Mouse (Mus musculus): ENCODE data around the gene Tet3. TPM values are rescaled to one million over a fixed set of nuclear protein-coding genes. Genes with fewer than 3 reads are reported as not detected.
A peak's percentile ranks its signal among the peaks of the same experiment; 100 is the strongest.

Tet3 gene
- polyA plus RNA-seq, 1 experiment = 21.1 TPM

- 82% methylated on average over 9 of the region's 9 CpGs for WGBS
- H3K36me3 ChIP-seq (ENCODE audit: control insufficient read depth, insufficient read depth, low read length) = 0 out of 2 replicates have a peak, but pooled peaks cover 1% of the 10 kb centered on the region
- no peak for TF ChIP-seq POLR2A (IDR thresholded peaks at IDR 0.05; ENCODE audit: low read depth, low read length)
- TF ChIP-seq CTCF (IDR thresholded peaks at IDR 0.05; ENCODE audit: extremely low read depth, insufficient read depth, insufficient read length, insufficient replicate concordance) = no peak
- no peak overlapping the region for H3K4me3 ChIP-seq (ENCODE audit: extremely low read depth, insufficient read depth, insufficient read length)
- DNase-seq (ENCODE audit: low read depth in 1 of 2, low spot score in 2 of 2) = no peak
- H3K27me3 ChIP-seq (ENCODE audit: control insufficient read depth, insufficient read depth, low read length) = no peaks in the 10 kb centered on the region
- no peak overlapping the region for H3K27ac ChIP-seq (ENCODE audit: insufficient read depth, low read length)
- H3K4me1 ChIP-seq (ENCODE audit: control insufficient read depth, insufficient read depth, insufficient read length) = peaks cover 7% of the 10 kb centered on the region; the same call in 1 of the 2 replicates
Observed at GRCm38 (mm10) chr6:83501524-83502310, 42.8 kb upstream of the Tet3 start.

DNA sequence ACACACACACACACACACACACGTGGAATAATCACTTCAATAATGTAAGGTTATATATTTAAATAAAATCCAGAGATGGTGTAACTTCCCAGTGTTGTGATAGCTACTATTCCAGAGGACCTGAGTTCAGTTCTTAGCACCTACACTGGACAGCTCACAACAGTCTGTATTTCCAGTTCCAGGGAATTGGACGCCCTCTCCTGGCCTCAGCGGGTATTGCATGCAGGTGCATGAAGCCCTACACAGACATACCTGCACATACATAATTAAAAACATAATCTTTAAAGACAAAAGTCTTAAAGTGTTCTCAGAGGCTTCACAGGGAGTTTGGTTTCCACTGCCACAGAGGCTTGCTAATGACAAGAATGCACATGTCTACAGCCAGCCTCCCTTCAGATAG is 41.6 kb upstream of the Tet3 start:
- peaks cover 7% of the 10 kb centered on the region; the same call in 1 of the 2 replicates for H3K4me1 ChIP-seq (ENCODE audit: control insufficient read depth, insufficient read depth, insufficient read length)
- no peaks in the 10 kb centered on the region for H3K27me3 ChIP-seq (ENCODE audit: control insufficient read depth, insufficient read depth, low read length)
- no peak overlapping the region for H3K4me3 ChIP-seq (ENCODE audit: extremely low read depth, insufficient read depth, insufficient read length)
- H3K36me3 ChIP-seq (ENCODE audit: control insufficient read depth, insufficient read depth, low read length) = peaks cover 1% of the 10 kb centered on the region; the same call in 1 of the 2 replicates
- no peak overlapping the region for H3K27ac ChIP-seq (ENCODE audit: insufficient read depth, low read length)
- WGBS = 81% methylated on average over 3 of the region's 3 CpGs
- no peak for DNase-seq (ENCODE audit: low read depth in 1 of 2, low spot score in 2 of 2)
- TF ChIP-seq POLR2A (IDR thresholded peaks at IDR 0.05; ENCODE audit: low read depth, low read length) (no peak), CTCF (IDR thresholded peaks at IDR 0.05; ENCODE audit: extremely low read depth, insufficient read depth, insufficient read length, insufficient replicate concordance) (peak; percentile 20; the same call in 1 of the 2 replicates)

DNA sequence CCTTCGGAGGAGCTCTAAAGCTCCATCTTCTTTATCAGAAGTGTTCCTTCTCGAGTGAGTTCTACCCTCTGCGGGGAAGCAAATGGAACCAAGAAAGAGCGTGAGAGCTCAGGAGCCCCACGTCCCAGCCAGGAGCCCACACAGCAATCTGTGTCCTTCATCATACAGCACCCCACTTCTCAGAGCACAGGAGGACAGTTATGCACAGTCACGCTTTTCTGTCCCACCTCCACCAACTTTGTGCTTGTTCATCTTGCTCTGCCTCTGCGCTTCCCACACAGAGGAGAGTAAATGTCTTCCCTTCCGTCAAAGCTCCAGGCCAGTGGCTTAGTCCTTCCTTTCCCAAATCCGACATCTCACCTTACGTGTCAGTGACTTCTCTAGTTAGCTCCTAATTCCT is 40.2 kb upstream of the Tet3 start:
- peaks cover 2% of the 10 kb centered on the region; the same call in 1 of the 2 replicates for H3K36me3 ChIP-seq (ENCODE audit: control insufficient read depth, insufficient read depth, low read length)
- H3K27me3 ChIP-seq (ENCODE audit: control insufficient read depth, insufficient read depth, low read length) = no peaks in the 10 kb centered on the region
- H3K27ac ChIP-seq (ENCODE audit: insufficient read depth, low read length) = no peak overlapping the region
- TF ChIP-seq POLR2A (IDR thresholded peaks at IDR 0.05; ENCODE audit: low read depth, low read length) (no peak), CTCF (IDR thresholded peaks at IDR 0.05; ENCODE audit: extremely low read depth, insufficient read depth, insufficient read length, insufficient replicate concordance) (no peak)
- DNase-seq (ENCODE audit: low read depth in 1 of 2, low spot score in 2 of 2) = no peak
- H3K4me1 ChIP-seq (ENCODE audit: control insufficient read depth, insufficient read depth, insufficient read length) = peaks cover 5% of the 10 kb centered on the region; the same call in 1 of the 2 replicates
- H3K4me3 ChIP-seq (ENCODE audit: extremely low read depth, insufficient read depth, insufficient read length) = no peak overlapping the region
- WGBS = 95% methylated on average over 10 of the region's 10 CpGs

GRCm38 (mm10) chr6:83496753-83497710 is 38.1 kb upstream of the Tet3 start:
- H3K27me3 ChIP-seq (ENCODE audit: control insufficient read depth, insufficient read depth, low read length) = no peaks in the 10 kb centered on the region
- no peak overlapping the region for H3K27ac ChIP-seq (ENCODE audit: insufficient read depth, low read length)
- TF ChIP-seq POLR2A (IDR thresholded peaks at IDR 0.05; ENCODE audit: low read depth, low read length) (no peak), CTCF (IDR thresholded peaks at IDR 0.05; ENCODE audit: extremely low read depth, insufficient read depth, insufficient read length, insufficient replicate concordance) (no peak)
- H3K36me3 ChIP-seq (ENCODE audit: control insufficient read depth, insufficient read depth, low read length) = peaks cover 10% of the 10 kb centered on the region
- WGBS = 88% methylated on average over 22 of the region's 22 CpGs
- no peak overlapping the region for H3K4me3 ChIP-seq (ENCODE audit: extremely low read depth, insufficient read depth, insufficient read length)
- no peak for DNase-seq (ENCODE audit: low read depth in 1 of 2, low spot score in 2 of 2)
- no peaks in the 10 kb centered on the region for H3K4me1 ChIP-seq (ENCODE audit: control insufficient read depth, insufficient read depth, insufficient read length)

DNA sequence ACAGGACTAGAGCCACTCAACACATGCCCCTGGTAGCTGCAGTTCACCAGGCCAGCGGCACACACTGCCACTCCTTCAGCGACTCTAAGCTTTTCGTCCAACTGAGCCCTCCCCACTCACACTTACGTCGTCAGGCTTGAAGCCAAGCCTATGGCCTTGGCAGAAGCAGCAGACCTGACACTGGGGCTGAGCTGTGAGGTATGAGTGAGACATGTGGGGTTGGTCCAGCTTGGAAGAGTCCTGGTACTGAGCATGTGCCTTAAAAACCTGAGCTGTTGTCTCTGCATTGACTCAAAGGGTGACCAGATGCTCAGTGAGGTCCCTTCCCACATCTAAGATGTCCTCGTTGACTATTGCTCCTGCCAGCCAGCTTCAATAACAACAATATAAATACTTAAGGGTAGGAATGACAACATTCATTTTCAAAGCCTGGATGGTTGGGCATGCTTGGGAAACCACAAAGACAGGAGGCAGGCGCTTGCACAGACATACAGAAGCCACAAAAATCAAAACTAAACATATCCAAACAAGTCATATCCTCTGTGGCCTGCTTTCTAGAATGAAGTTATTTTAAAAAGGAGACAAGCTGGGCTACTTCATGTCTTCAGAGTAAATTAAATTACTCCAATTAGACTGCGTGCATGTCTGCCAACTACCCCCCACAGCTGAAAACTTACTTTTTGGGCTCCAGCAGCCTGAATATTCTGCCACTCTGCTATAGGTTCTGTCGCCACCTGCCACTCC is 37.3 kb upstream of the Tet3 start:
- no peak for DNase-seq (ENCODE audit: low read depth in 1 of 2, low spot score in 2 of 2)
- TF ChIP-seq POLR2A (IDR thresholded peaks at IDR 0.05; ENCODE audit: low read depth, low read length) (no peak), CTCF (IDR thresholded peaks at IDR 0.05; ENCODE audit: extremely low read depth, insufficient read depth, insufficient read length, insufficient replicate concordance) (no peak)
- Histone ChIP-seq H3K27me3 (ENCODE audit: control insufficient read depth, insufficient read depth, low read length) (no peaks in the 10 kb centered on the region), H3K27ac (ENCODE audit: insufficient read depth, low read length) (no peak overlapping the region), H3K4me1 (ENCODE audit: control insufficient read depth, insufficient read depth, insufficient read length) (no peaks in the 10 kb centered on the region), H3K4me3 (ENCODE audit: extremely low read depth, insufficient read depth, insufficient read length) (no peak overlapping the region), H3K36me3 (ENCODE audit: control insufficient read depth, insufficient read depth, low read length) (peaks cover 10% of the 10 kb centered on the region)
- 91% methylated on average over 9 of the region's 9 CpGs for WGBS

DNA sequence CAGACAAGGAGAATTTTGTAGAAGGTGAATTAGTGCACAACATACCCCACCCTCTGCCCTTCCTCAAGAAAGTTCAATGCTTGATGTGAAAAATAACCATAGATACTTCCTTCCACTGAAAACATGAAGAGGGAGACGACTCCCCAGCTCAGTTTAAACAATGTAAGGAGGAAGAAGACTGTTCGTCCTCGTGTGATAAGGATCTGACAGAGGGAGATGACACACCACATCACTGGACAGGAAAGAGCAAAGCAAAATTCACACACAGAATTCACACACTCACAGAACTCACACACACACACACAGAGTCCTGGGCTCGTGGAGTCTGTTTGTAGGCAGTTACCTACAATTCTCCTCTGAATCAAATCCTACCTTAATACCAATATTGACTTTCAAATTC is 31.7 kb upstream of the Tet3 start:
- Histone ChIP-seq H3K4me3 (ENCODE audit: extremely low read depth, insufficient read depth, insufficient read length) (no peak overlapping the region), H3K27me3 (ENCODE audit: control insufficient read depth, insufficient read depth, low read length) (no peaks in the 10 kb centered on the region), H3K4me1 (ENCODE audit: control insufficient read depth, insufficient read depth, insufficient read length) (peaks cover 6% of the 10 kb centered on the region; the same call in 1 of the 2 replicates), H3K36me3 (ENCODE audit: control insufficient read depth, insufficient read depth, low read length) (peaks cover 30% of the 10 kb centered on the region), H3K27ac (ENCODE audit: insufficient read depth, low read length) (no peak overlapping the region)
- TF ChIP-seq POLR2A (IDR thresholded peaks at IDR 0.05; ENCODE audit: low read depth, low read length) = no peak
- TF ChIP-seq CTCF (IDR thresholded peaks at IDR 0.05; ENCODE audit: extremely low read depth, insufficient read depth, insufficient read length, insufficient replicate concordance) = no peak
- WGBS = 56% methylated on average over 4 of the region's 4 CpGs
- no peak for DNase-seq (ENCODE audit: low read depth in 1 of 2, low spot score in 2 of 2)
